Mouse (Mus musculus) CH12.LX (cell line): ENCODE measurements around the gene Nabp1. TPM values are rescaled to one million over a fixed set of nuclear protein-coding genes. Genes with fewer than 3 reads are reported as not detected.

ENCODE experiments used
- DNase-seq: peaks from one replicate; pipeline ENCODE4 v3.0.0-alpha.2; 2013; ENCODE audit errors: extremely low read depth
- H3K27ac ChIP-seq: 2 replicates; pipeline ENCODE4 v1.5.1; 2012; ENCODE audit warnings: low read depth, mild to moderate bottlenecking, control low read depth, moderate library complexity; ENCODE audit not compliant: insufficient read depth
- H3K27me3 ChIP-seq: replicated peaks from 2 replicates; pipeline ENCODE3; 2012; ENCODE audit warnings: inconsistent platforms
- H3K36me3 ChIP-seq, 2 experiments: replicated peaks in 1 of 2; 2 replicates each; pipeline versions ENCODE3 to v1.6.1; 2012; ENCODE audit warnings: inconsistent platforms in 1 of 2, low read length in 1 of 2, mild to moderate bottlenecking in 1 of 2, mixed read lengths in 1 of 2, moderate library complexity in 1 of 2; ENCODE audit not compliant: control insufficient read depth in 1 of 2, insufficient read depth in 1 of 2
- H3K4me1 ChIP-seq, 2 experiments: 2 replicates each; pipeline ENCODE4 v1.6.1; 2012; ENCODE audit warnings: inconsistent platforms in 1 of 2, moderate library complexity in 1 of 2; ENCODE audit not compliant: insufficient read depth in 2 of 2, control insufficient read depth in 1 of 2
- H3K4me2 ChIP-seq: 2 replicates; pipeline ENCODE4 v1.6.1; 2012; ENCODE audit warnings: low read depth, mild to moderate bottlenecking, control low read depth; ENCODE audit not compliant: poor library complexity, insufficient read depth, severe bottlenecking
- H3K4me3 ChIP-seq, 3 experiments: fragments of 150-350 bp in 1 of 3; sonication (generic) in 1 of 3; replicated peaks in 1 of 3; 2 replicates each; pipeline versions ENCODE3 to v1.5.1; 2011 to 2012; ENCODE audit warnings: low read depth in 2 of 3, low read length in 2 of 3, mild to moderate bottlenecking in 2 of 3, moderate library complexity in 2 of 3, control low read depth in 1 of 3, improper control_type of control experiment in 1 of 3, inconsistent platforms in 1 of 3, mixed read lengths in 1 of 3; ENCODE audit not compliant: poor library complexity in 1 of 3
- H3K79me2 ChIP-seq: replicated peaks from 2 replicates; pipeline ENCODE4 v1.6.1; 2012; ENCODE audit warnings: mild to moderate bottlenecking, moderate library complexity; ENCODE audit not compliant: control insufficient read depth, poor library complexity, insufficient read depth, severe bottlenecking; ENCODE audit errors: extremely low read depth
- H3K9ac ChIP-seq: 2 replicates; pipeline ENCODE4 v1.6.1; 2012; ENCODE audit warnings: low read depth, mild to moderate bottlenecking, control low read depth, moderate library complexity; ENCODE audit not compliant: insufficient read depth
- H3K9me3 ChIP-seq: replicated peaks from 2 replicates; pipeline ENCODE3; 2012; ENCODE audit warnings: low read length, inconsistent platforms, mixed read lengths
- BHLHE40 ChIP-seq: IDR thresholded peaks from 2 replicates; pipeline ENCODE4 v1.6.1; 2011; ENCODE audit warnings: mild to moderate bottlenecking, low read depth, low read length, improper control_type of control experiment
- CHD1 ChIP-seq: IDR thresholded peaks from 2 replicates; pipeline ENCODE4 v1.6.1; 2012; ENCODE audit warnings: low read depth, low read length, improper control_type of control experiment, inconsistent platforms
- CHD2 ChIP-seq: IDR thresholded peaks from 2 replicates; pipeline ENCODE4 v1.6.1; 2011; ENCODE audit warnings: low read length, improper control_type of control experiment
- CTCF ChIP-seq, 2 experiments: IDR thresholded peaks in 1 of 2; conservative IDR thresholded peaks in 1 of 2; 2 replicates each; pipeline ENCODE4 v1.5.1; 2011 to 2012; ENCODE audit warnings: low read depth in 2 of 2, low read length in 2 of 2, improper control_type of control experiment in 1 of 2, inconsistent platforms in 1 of 2, mild to moderate bottlenecking in 1 of 2, moderate library complexity in 1 of 2
- E2F4 ChIP-seq: IDR thresholded peaks from 2 replicates; pipeline ENCODE4 v1.6.1; 2011; ENCODE audit warnings: low read depth, low read length, improper control_type of control experiment; ENCODE audit not compliant: insufficient replicate concordance
- ELF1 ChIP-seq: IDR thresholded peaks from 2 replicates; pipeline ENCODE4 v1.6.1; 2014; ENCODE audit warnings: low read depth, mild to moderate bottlenecking, inconsistent platforms, low read length, improper control_type of control experiment
- EP300 ChIP-seq: IDR thresholded peaks from 2 replicates; pipeline ENCODE4 v1.6.1; 2011; ENCODE audit warnings: low read length, improper control_type of control experiment
- ETS1 ChIP-seq: conservative IDR thresholded peaks from 2 replicates; pipeline ENCODE4 v1.6.1; 2012; ENCODE audit warnings: low read depth, mild to moderate bottlenecking, inconsistent platforms, low read length, improper control_type of control experiment, moderate library complexity
- HCFC1 ChIP-seq: IDR thresholded peaks from 2 replicates; pipeline ENCODE4 v1.6.1; 2012; ENCODE audit warnings: low read depth, mild to moderate bottlenecking, inconsistent platforms, low read length, improper control_type of control experiment
- IRF4 ChIP-seq: IDR thresholded peaks from 2 replicates; pipeline ENCODE4 v1.6.1; 2014; ENCODE audit warnings: low read depth, mild to moderate bottlenecking, inconsistent platforms, low read length, improper control_type of control experiment
- MAX ChIP-seq: IDR thresholded peaks from 2 replicates; pipeline ENCODE4 v1.6.1; 2011; ENCODE audit warnings: low read length, improper control_type of control experiment
- MAZ ChIP-seq: IDR thresholded peaks from 2 replicates; pipeline ENCODE4 v1.6.1; 2012; ENCODE audit warnings: low read depth, mild to moderate bottlenecking, inconsistent platforms, low read length, improper control_type of control experiment, moderate library complexity
- MXI1 ChIP-seq: IDR thresholded peaks from 2 replicates; pipeline ENCODE4 v1.6.1; 2011; ENCODE audit warnings: mild to moderate bottlenecking, low read depth, low read length, improper control_type of control experiment
- MYC ChIP-seq: IDR thresholded peaks from 2 replicates; pipeline ENCODE4 v1.6.1; 2011; ENCODE audit warnings: low read depth, mild to moderate bottlenecking, improper control_type of control experiment, low read length
- NELFE ChIP-seq: IDR thresholded peaks from 2 replicates; pipeline ENCODE4 v1.6.1; 2011; ENCODE audit warnings: low read depth, low read length, improper control_type of control experiment
- PAX5 ChIP-seq: IDR thresholded peaks from 2 replicates; pipeline ENCODE4 v1.6.1; 2012; ENCODE audit warnings: low read length, inconsistent platforms, mixed read lengths
- SMC3 ChIP-seq: IDR thresholded peaks from 2 replicates; pipeline ENCODE4 v1.6.1; 2011; ENCODE audit warnings: low read depth, low read length, improper control_type of control experiment
- UBTF ChIP-seq: IDR thresholded peaks from 2 replicates; pipeline ENCODE4 v1.6.1; 2012; ENCODE audit warnings: low read depth, mild to moderate bottlenecking, inconsistent platforms, low read length, improper control_type of control experiment, moderate library complexity
- USF1 ChIP-seq: IDR thresholded peaks from 2 replicates; pipeline ENCODE4 v1.6.1; 2014; ENCODE audit warnings: low read depth, mild to moderate bottlenecking, inconsistent platforms, low read length, improper control_type of control experiment
- USF2 ChIP-seq: conservative IDR thresholded peaks from 2 replicates; pipeline ENCODE4 v1.6.1; 2011; ENCODE audit warnings: low read depth, low read length, improper control_type of control experiment
- ZKSCAN1 ChIP-seq: IDR thresholded peaks from 2 replicates; pipeline ENCODE4 v1.6.1; 2012; ENCODE audit warnings: low read depth, inconsistent platforms, low read length, improper control_type of control experiment, borderline replicate concordance
- ZMIZ1 ChIP-seq: IDR thresholded peaks from 2 replicates; pipeline ENCODE4 v1.6.1; 2012; ENCODE audit warnings: low read depth, mild to moderate bottlenecking, inconsistent platforms, low read length, improper control_type of control experiment
- dilution Hi-C: fragments of 300-500 bp; cut with MboI; formaldehyde crosslinking; loops from 2 replicates; pipeline ENCODE4 v1.14.3; 2020; ENCODE audit warnings: low sequenced_read_pairs; ENCODE audit not compliant: extremely low pct_unique_long_range_greater_than_20kb, extremely low pct_ligation_motif_present
- in situ Hi-C: fragments of 300-500 bp; cut with MboI; formaldehyde crosslinking; loops from 3 replicates; pipeline ENCODE4 v1.14.3; 2019; ENCODE audit warnings: low sequenced_read_pairs, low pct_ligation_motif_present, low pct_unique_long_range_greater_than_20kb, mixed read lengths
- polyA plus RNA-seq: library from polyadenylated mRNA; unstranded; fragments of >175 nt; gene quantifications from 2 replicates; pipeline ENCODE4 v1.2.1, GENCODE M21; 2012; ENCODE audit warnings: low read depth; ENCODE audit not compliant: insufficient read length
- total RNA-seq, 2 experiments: library from RNA; depleted of rRNA; stranded (reverse); fragments of 300-350 nt in 1 of 2; fragments of >200 nt in 1 of 2; gene quantifications; 2 replicates each; pipeline ENCODE4 v1.2.3; 2012 to 2014

Nabp1 gene
- total and polyA plus RNA-seq, 3 experiments, result 32.7 to 52.0 (median 33.7) TPM

- no peak for TF ChIP-seq E2F4
- no peak for TF ChIP-seq CHD2
- no peak for TF ChIP-seq BHLHE40
- peak; percentile 10; the same call in 1 of the 2 replicates for TF ChIP-seq NELFE
- no peak for TF ChIP-seq UBTF
- TF ChIP-seq ETS1, result no peak
- TF ChIP-seq HCFC1, result no peak
- TF ChIP-seq CTCF (conservative IDR thresholded peaks at IDR 0.05 in 1 of 2, IDR thresholded peaks at IDR 0.05 in 1 of 2; ENCODE audit: low read depth in 2 of 2, low read length in 2 of 2), result no peak
- no peak for TF ChIP-seq CHD1
Observed at GRCm38 (mm10) chr1:51508543-51508942, 30.3 kb upstream of the Nabp1 start.

DNA sequence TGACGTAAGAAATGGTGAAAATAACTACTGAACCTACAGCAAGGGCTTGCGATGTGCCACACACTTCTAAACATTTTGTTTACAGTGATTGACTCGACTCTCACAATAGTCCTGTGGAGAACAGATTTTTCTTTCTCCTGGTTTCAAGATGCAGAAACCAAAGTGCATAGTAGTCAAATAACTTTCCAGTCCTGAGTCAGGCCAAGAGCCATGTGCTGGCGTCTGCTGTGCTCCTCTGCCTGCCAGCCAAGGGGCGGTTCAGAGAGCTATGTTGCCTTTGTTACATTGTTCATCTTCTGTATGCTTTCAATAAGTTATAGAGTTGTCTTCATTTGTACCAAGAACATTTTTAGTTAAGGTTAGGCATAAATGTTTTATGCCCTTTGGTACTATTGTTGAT is 29.2 kb upstream of the Nabp1 start:
- Histone ChIP-seq H3K27me3 (no peaks in the 10 kb centered on the region), H3K4me2 (no peak overlapping the region), H3K4me1 (peaks cover 15 to 29% of the 10 kb centered on the region in 2 experiments), H3K36me3 (no peaks in the 10 kb centered on the region)
- dilution Hi-C loops, result no loop called here
- no peak for DNase-seq
- TF ChIP-seq CTCF (conservative IDR thresholded peaks at IDR 0.05 in 1 of 2, IDR thresholded peaks at IDR 0.05 in 1 of 2; ENCODE audit: low read depth in 2 of 2, low read length in 2 of 2), result no peak
- peak; percentile 56 for TF ChIP-seq MAX
- TF ChIP-seq IRF4, result peak; percentile 36; the same call in 1 of the 2 replicates
- TF ChIP-seq PAX5, result no peak
- peak; percentile 34; the same call in 1 of the 2 replicates for TF ChIP-seq EP300
- TF ChIP-seq MXI1, result 0 out of 2 replicates have a peak, but pooled peaks have one; percentile 24
- 0 out of 2 replicates have a peak, but pooled peaks have one; percentile 55 for TF ChIP-seq MYC
- TF ChIP-seq, all 38 proteins: peak for 5
- no peak overlapping the region for H3K27ac ChIP-seq
- no peak overlapping the region for H3K9ac ChIP-seq
- H3K9me3 ChIP-seq, result no peaks in the 10 kb centered on the region
- H3K79me2 ChIP-seq, result no peaks in the 10 kb centered on the region
- no peak overlapping the region for H3K4me3 ChIP-seq
- in situ Hi-C loops, result no loop called here

More at GRCm38 (mm10) chr1:51508543-51508942, 30.3 kb upstream of the Nabp1 start:
- H3K4me3 ChIP-seq, result peak overlapping the region in 1 of 3 experiments; percentile 38
- in situ Hi-C loops (no loop called here), dilution Hi-C loops (no loop called here)
- no peaks in the 10 kb centered on the region for H3K36me3 ChIP-seq
- H3K27me3 ChIP-seq, result no peaks in the 10 kb centered on the region
- H3K79me2 ChIP-seq, result no peaks in the 10 kb centered on the region
- DNase-seq, result no peak
- H3K4me2 ChIP-seq, result peak overlapping the region; percentile 56; the same call in 1 of the 2 replicates
- H3K27ac ChIP-seq, result no peak overlapping the region; the same call in 1 of the 2 replicates
- peaks cover 15 to 31% of the 10 kb centered on the region in 2 experiments for H3K4me1 ChIP-seq
- no peak overlapping the region for H3K9ac ChIP-seq
- no peaks in the 10 kb centered on the region for H3K9me3 ChIP-seq

- no peaks in the 10 kb centered on the region for H3K36me3 ChIP-seq
- H3K9me3 ChIP-seq, result no peaks in the 10 kb centered on the region
- dilution Hi-C loops, result no loop called here
- H3K27ac ChIP-seq, result no peak overlapping the region
- no peak overlapping the region for H3K4me3 ChIP-seq
- peaks cover 17 to 30% of the 10 kb centered on the region in 2 experiments for H3K4me1 ChIP-seq
- no peak overlapping the region for H3K4me2 ChIP-seq
- TF ChIP-seq EP300, result no peak
- TF ChIP-seq USF1, result no peak
- TF ChIP-seq ZKSCAN1, result no peak
- no peak for TF ChIP-seq PAX5
- no peak for TF ChIP-seq BHLHE40
- TF ChIP-seq SMC3, result no peak
- no peak for TF ChIP-seq USF2
- no peak for TF ChIP-seq HCFC1
- TF ChIP-seq MXI1, result no peak
- TF ChIP-seq MAZ, result no peak
- TF ChIP-seq ETS1, result no peak
- no peak for TF ChIP-seq CHD2
- no peak for TF ChIP-seq ZMIZ1
- TF ChIP-seq ELF1, result no peak
- H3K79me2 ChIP-seq, result no peaks in the 10 kb centered on the region
- in situ Hi-C loops, result no loop called here
- no peaks in the 10 kb centered on the region for H3K27me3 ChIP-seq
- no peak overlapping the region for H3K9ac ChIP-seq
- no peak for DNase-seq
Observed at GRCm38 (mm10) chr1:51506236-51506635, 28.0 kb upstream of the Nabp1 start.
